Mouse (Mus musculus): ENCODE measurements around the gene Rnasek.

DNA sequence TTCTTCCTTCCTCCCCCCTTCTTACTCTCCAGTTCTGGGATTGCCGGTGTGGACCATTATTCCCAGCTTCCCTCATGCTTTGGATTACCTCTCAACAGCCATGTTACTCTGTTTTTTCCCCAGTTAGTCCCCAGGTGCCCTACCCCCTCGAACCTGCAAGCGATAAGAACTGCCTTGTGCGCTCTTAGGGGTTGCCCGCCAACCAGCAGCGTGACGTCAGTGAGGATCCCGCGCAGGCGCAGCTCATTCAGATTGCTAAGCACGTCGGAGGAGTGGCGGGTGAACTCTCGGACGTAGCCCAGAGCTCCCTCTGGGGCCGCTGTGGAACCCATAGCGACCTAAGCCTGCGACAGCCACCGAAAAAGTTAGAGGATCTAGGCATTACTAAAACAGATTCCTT is 10.8 kb downstream of the Rnasek start:
- no peak for TF ChIP-seq CTCF (IDR thresholded peaks at IDR 0.05; ENCODE audit: borderline replicate concordance, extremely low read depth, insufficient read depth, insufficient read length)
- no peak for TF ChIP-seq POLR2A (IDR thresholded peaks at IDR 0.05; ENCODE audit: borderline replicate concordance, extremely low read depth, insufficient read depth, insufficient read length, poor library complexity, severe bottlenecking)
